ENCODE assay signal across 8 mouse cellular contexts in genomic region chr4:115785511-115786034, GRCm38 (mm10). TPM values are rescaled to one million over a fixed set of nuclear protein-coding genes. Genes with fewer than 3 reads are reported as not detected.
DNase-seq lines count a peak whose midpoint lies in the region; ATAC-seq and TF ChIP-seq lines count a peak whose summit lies in the region.

No protein-coding gene starts in this region.

- H3K9me3 ChIP-seq in erythroblast, embryonic 14.5 days (ENCODE audit: control insufficient read depth, low read length): no peaks in the 10 kb centered on the region
- no peaks in the 10 kb centered on the region for H3K9me3 ChIP-seq in limb, embryonic 14.5 days (ENCODE audit: control insufficient read depth, low read length)
- no peaks in the 10 kb centered on the region for H3K9me3 ChIP-seq in stomach, embryonic 15.5 days

- peaks cover 26% of the 10 kb centered on the region for H3K36me3 ChIP-seq in erythroblast, embryonic 14.5 days (ENCODE audit: control insufficient read depth)
- H3K36me3 ChIP-seq in limb, embryonic 14.5 days (ENCODE audit: control insufficient read depth, insufficient read depth, low read length): peaks cover 19% of the 10 kb centered on the region
- 0 out of 2 replicates have a peak, but pooled peaks cover 3% of the 10 kb centered on the region for H3K36me3 ChIP-seq in stomach, embryonic 15.5 days

- peak overlapping the region; percentile 93 for H3K4me3 ChIP-seq in erythroblast, embryonic 14.5 days (replicated peaks)
- peak overlapping the region; percentile 73 for H3K4me3 ChIP-seq in limb, embryonic 14.5 days (replicated peaks; ENCODE audit: low read length)
- peak overlapping the region; percentile 67 for H3K4me3 ChIP-seq in stomach, embryonic 15.5 days (replicated peaks)

- no peak for ATAC-seq in limb, embryonic 14.5 days (ENCODE audit: low FRiP score, low read depth)
- ATAC-seq in stomach, embryonic 15.5 days (ENCODE audit: insufficient read depth, low FRiP score, low read depth): peak; percentile 16; the same call in 1 of the 2 replicates

- H3K4me1 ChIP-seq in erythroblast, embryonic 14.5 days (ENCODE audit: control insufficient read depth): peaks cover 27% of the 10 kb centered on the region
- H3K4me1 ChIP-seq in limb, embryonic 14.5 days (ENCODE audit: control insufficient read depth, insufficient read depth, low read length): peaks cover 6% of the 10 kb centered on the region; the same call in 1 of the 2 replicates
- 0 out of 2 replicates have a peak, but pooled peaks cover 3% of the 10 kb centered on the region for H3K4me1 ChIP-seq in stomach, embryonic 15.5 days

- H3K9ac ChIP-seq in limb, embryonic 14.5 days (ENCODE audit: low read depth, low read length, severe bottlenecking): peak overlapping the region; percentile 85
- peak overlapping the region; percentile 61 for H3K9ac ChIP-seq in stomach, embryonic 15.5 days

- DNase-seq in gastrocnemius, adult 18-20 months (ENCODE audit: low spot score): peak; percentile 22
- no peak for DNase-seq in gastrocnemius, postnatal 14 days
- DNase-seq in CD4-positive helper T cell, adult 2 months (ENCODE audit: low read depth, low spot score): peak; percentile 5
- no peak for DNase-seq in limb, embryonic 14.5 days (ENCODE audit: low spot score)
- no peak for DNase-seq in urinary bladder, postnatal 36 days (ENCODE audit: low spot score in 2 of 2)
- no peak for DNase-seq in left cerebral cortex, postnatal 4 days

- 50% methylated on average over 7 of the region's 7 CpGs for WGBS in limb, embryonic 14.5 days
- WGBS in stomach, embryonic 15.5 days: 47% methylated on average over 7 of the region's 7 CpGs

- H3K4me2 ChIP-seq in limb, embryonic 14.5 days (replicated peaks; ENCODE audit: low read depth, low read length, severe bottlenecking): peak overlapping the region; percentile 74
- H3K4me2 ChIP-seq in stomach, embryonic 15.5 days: peak overlapping the region; percentile 84

- no peak for TF ChIP-seq POLR2A in limb, embryonic 14.5 days (IDR thresholded peaks at IDR 0.05; ENCODE audit: borderline replicate concordance, extremely low read depth, insufficient read depth, insufficient read length)

- peak overlapping the region; percentile 28; the same call in 1 of the 2 replicates for H3K27ac ChIP-seq in limb, embryonic 14.5 days (replicated peaks; ENCODE audit: low read depth, low read length)
- peak overlapping the region; percentile 55; the same call in 1 of the 2 replicates for H3K27ac ChIP-seq in stomach, embryonic 15.5 days

- no peaks in the 10 kb centered on the region for H3K27me3 ChIP-seq in erythroblast, embryonic 14.5 days (ENCODE audit: control insufficient read depth)
- no peaks in the 10 kb centered on the region for H3K27me3 ChIP-seq in limb, embryonic 14.5 days (ENCODE audit: control insufficient read depth, insufficient read depth, low read length)
- H3K27me3 ChIP-seq in stomach, embryonic 15.5 days (replicated peaks): no peaks in the 10 kb centered on the region

- intact Hi-C loops in gastrocnemius, postnatal 14 days (cut with DNase I; ENCODE audit: low total_unique reads): loop anchor here (10.0 kb wide), 1 partner anchor 51 kb away; the partner anchor contains the start of gene Efcab14
- intact Hi-C loops in left cerebral cortex, postnatal 4 days (cut with DNase I): no loop called here

RNA-seq across cellular contexts. Expression of gene Atpaf1, which starts 1.0 kb away (rescaled TPM):
- 10 to 100 TPM; 56.9 to 58.7 TPM for total RNA-seq in gastrocnemius, adult 18-20 months (2021)
- 10 to 100 TPM; 31.2 to 42.1 TPM for total RNA-seq in gastrocnemius, postnatal 14 days (2021)
- polyA plus RNA-seq in erythroblast, embryonic 14.5 days (2012): 0.21 and 0.33 TPM in 2 replicates
- polyA plus RNA-seq in limb, embryonic 14.5 days (2012; rRNA removed): 29.9 and 35.5 TPM in 2 replicates
- polyA plus RNA-seq in limb, embryonic 14.5 days (2014; fragmentation: Nextera tagmentation; extraction: Ambion mirVana): 57.1 and 58.4 TPM in 2 replicates
- 47.8 and 50.9 TPM in 2 replicates for polyA plus RNA-seq in stomach, embryonic 15.5 days (2015; fragmentation: Nextera tagmentation; extraction: Ambion mirVana)
- 10 to 100 TPM; 23.4 to 26.3 TPM for total RNA-seq in left cerebral cortex, postnatal 4 days (2021)

RNA-seq across cellular contexts. Expression of gene Tex38, which starts 4.8 kb away (rescaled TPM):
- 1 to 10 TPM; 2.8 to 4.0 TPM for total RNA-seq in gastrocnemius, adult 18-20 months (2021)
- total RNA-seq in gastrocnemius, postnatal 14 days (2021): 1 to 10 TPM in 1 of 2 experiments, under 1 TPM in 1; 0.80 to 1.5 TPM
- not detected in 2 replicates for polyA plus RNA-seq in erythroblast, embryonic 14.5 days (2012)
- 0.50 and 1.0 TPM in 2 replicates for polyA plus RNA-seq in limb, embryonic 14.5 days (2012; rRNA removed)
- 0.32 TPM in 1 of 2 replicates, not detected in the other for polyA plus RNA-seq in limb, embryonic 14.5 days (2014; fragmentation: Nextera tagmentation; extraction: Ambion mirVana)
- polyA plus RNA-seq in stomach, embryonic 15.5 days (2015; fragmentation: Nextera tagmentation; extraction: Ambion mirVana): 0.40 and 0.45 TPM in 2 replicates
- total RNA-seq in left cerebral cortex, postnatal 4 days (2021): under 1 TPM in 1 of 2 experiments, not detected in 1; 0.66 TPM

RNA-seq across cellular contexts. Expression of gene Mob3c, which starts 42.3 kb away (rescaled TPM):
- 1 to 10 TPM; 2.1 to 2.2 TPM for total RNA-seq in gastrocnemius, adult 18-20 months (2021)
- total RNA-seq in gastrocnemius, postnatal 14 days (2021): 1 to 10 TPM; 2.8 to 3.4 TPM
- 0.55 and 1.0 TPM in 2 replicates for polyA plus RNA-seq in erythroblast, embryonic 14.5 days (2012)
- 16.3 and 19.7 TPM in 2 replicates for polyA plus RNA-seq in limb, embryonic 14.5 days (2012; rRNA removed)
- polyA plus RNA-seq in limb, embryonic 14.5 days (2014; fragmentation: Nextera tagmentation; extraction: Ambion mirVana): 8.6 and 11.6 TPM in 2 replicates
- 11.8 and 13.5 TPM in 2 replicates for polyA plus RNA-seq in stomach, embryonic 15.5 days (2015; fragmentation: Nextera tagmentation; extraction: Ambion mirVana)
- 1 to 10 TPM; 3.9 TPM for total RNA-seq in left cerebral cortex, postnatal 4 days (2021)

RNA-seq across cellular contexts. Expression of gene Efcab14, which starts 48.0 kb away (rescaled TPM):
- total RNA-seq in gastrocnemius, adult 18-20 months (2021): 10 to 100 TPM; 46.2 to 49.5 TPM
- total RNA-seq in gastrocnemius, postnatal 14 days (2021): 10 to 100 TPM; 25.0 to 27.2 TPM
- polyA plus RNA-seq in erythroblast, embryonic 14.5 days (2012): 0.58 and 0.59 TPM in 2 replicates
- 24.8 and 26.3 TPM in 2 replicates for polyA plus RNA-seq in limb, embryonic 14.5 days (2012; rRNA removed)
- polyA plus RNA-seq in limb, embryonic 14.5 days (2014; fragmentation: Nextera tagmentation; extraction: Ambion mirVana): 35.2 and 40.2 TPM in 2 replicates
- 30.4 and 34.4 TPM in 2 replicates for polyA plus RNA-seq in stomach, embryonic 15.5 days (2015; fragmentation: Nextera tagmentation; extraction: Ambion mirVana)
- total RNA-seq in left cerebral cortex, postnatal 4 days (2021): 10 to 100 TPM; 20.7 to 22.7 TPM

RNA-seq across cellular contexts. Expression of gene Mknk1, which starts 53.4 kb away (rescaled TPM):
- total RNA-seq in gastrocnemius, adult 18-20 months (2021): 10 to 100 TPM; 21.8 to 26.1 TPM
- 10 to 100 TPM; 23.8 to 25.4 TPM for total RNA-seq in gastrocnemius, postnatal 14 days (2021)
- 7.1 and 8.0 TPM in 2 replicates for polyA plus RNA-seq in erythroblast, embryonic 14.5 days (2012)
- polyA plus RNA-seq in limb, embryonic 14.5 days (2012; rRNA removed): 69.6 and 73.9 TPM in 2 replicates
- polyA plus RNA-seq in limb, embryonic 14.5 days (2014; fragmentation: Nextera tagmentation; extraction: Ambion mirVana): 28.4 and 28.5 TPM in 2 replicates
- 43.1 and 58.5 TPM in 2 replicates for polyA plus RNA-seq in stomach, embryonic 15.5 days (2015; fragmentation: Nextera tagmentation; extraction: Ambion mirVana)
- 10 to 100 TPM; 28.8 to 29.8 TPM for total RNA-seq in left cerebral cortex, postnatal 4 days (2021)

Comparison
In these comparisons a context has a peak if more than half of its experiments do, and no peak if none do; other contexts are left out.
1. DNase-seq: peak in gastrocnemius, adult 18-20 months (single experiment) and CD4-positive helper T cell, adult 2 months (single experiment); none in gastrocnemius, postnatal 14 days (single experiment), limb, embryonic 14.5 days (single experiment), urinary bladder, postnatal 36 days (0 of 2) and left cerebral cortex, postnatal 4 days (single experiment).
2. Peak in every context shown above with its lines, with median percentiles within 50 percentile points of each other: H3K4me3 ChIP-seq.